In the genomic region with DNA sequence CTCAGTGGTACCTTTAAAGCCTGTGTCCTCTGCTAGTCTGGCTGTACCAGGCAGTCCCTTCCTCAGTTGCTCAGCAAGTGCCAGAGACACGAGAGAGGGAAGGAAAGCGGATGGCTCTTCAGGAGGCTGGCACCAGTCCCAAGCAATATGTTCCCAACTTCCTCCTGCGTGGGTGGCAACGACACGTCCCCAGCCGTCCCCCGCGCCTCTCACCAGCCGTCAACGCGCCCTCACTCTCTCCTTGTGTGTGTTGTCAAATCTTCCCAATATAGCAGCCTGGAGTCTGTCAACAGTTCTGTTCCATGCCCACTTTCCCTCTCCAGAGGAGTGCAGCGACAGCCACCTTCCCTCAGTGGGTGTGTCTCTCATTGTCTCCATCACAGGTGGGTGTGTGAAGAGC, we compare ENCODE assay signal across 10 mouse cellular contexts.
DNase-seq lines count a peak whose midpoint lies in the region; ATAC-seq and TF ChIP-seq lines count a peak whose summit lies in the region.
"Had no signal": no experiment of that assay in that cellular context is flagged by ENCODE, and none has a peak within 500 bp of the region (broad histone marks: within the 10 kb centered on the region; RNA-seq: fewer than 3 reads in every experiment).

No protein-coding gene starts in this region.

- ATAC-seq in erythroid progenitor cell, adult 5-6 weeks (replicated peaks; ENCODE audit: low FRiP score, poor library complexity, severe bottlenecking): no peak
- ATAC-seq: intestine, embryonic 16.5 days had no signal

- no peak overlapping the region for H3K4me3 ChIP-seq in layer of hippocampus, adult 2 months
- H3K4me3 ChIP-seq: limb, embryonic 12.5 days had no signal

- TF ChIP-seq CTCF in brain, embryonic 14.5 days (IDR thresholded peaks at IDR 0.05; ENCODE audit: borderline replicate concordance, extremely low read depth, insufficient read depth, insufficient read length): no peak
- no peak for TF ChIP-seq CTCF in layer of hippocampus, adult 2 months (conservative IDR thresholded peaks at IDR 0.05)

- H3K27ac ChIP-seq in layer of hippocampus, adult 2 months: no peak overlapping the region
- H3K27ac ChIP-seq: limb, embryonic 12.5 days had no signal

- peak; percentile 50 to 63 for DNase-seq in cerebellum, postnatal 25 days
- DNase-seq in cerebellum, adult 11-12 months: no peak
- DNase-seq in brain, embryonic 14.5 days (ENCODE audit: low read depth): peak; percentile 89
- DNase-seq in layer of hippocampus, adult 2 months (ENCODE audit: low spot score in 2 of 2): peak; percentile 73 to 87
- DNase-seq in left cerebral cortex, postnatal 14 days (ENCODE audit: low spot score in 2 of 2): peak; percentile 93 to 94
- no peak for DNase-seq in retina, postnatal 1 day
- no peak for DNase-seq in urinary bladder, postnatal 4 days (ENCODE audit: low spot score in 2 of 2)

- TF ChIP-seq POLR2A in brain, embryonic 14.5 days (IDR thresholded peaks at IDR 0.05; ENCODE audit: borderline replicate concordance, extremely low read depth, insufficient read depth, insufficient read length, poor library complexity, severe bottlenecking): no peak

- intact Hi-C loops in left cerebral cortex, postnatal 14 days (cut with DNase I): no loop called here

Comparison
In these comparisons a context has a peak if more than half of its experiments do, and no peak if none do; other contexts are left out.
1. DNase-seq: peak in cerebellum, postnatal 25 days (2 of 2), brain, embryonic 14.5 days (single experiment), layer of hippocampus, adult 2 months (2 of 2) and left cerebral cortex, postnatal 14 days (2 of 2); none in cerebellum, adult 11-12 months (single experiment), retina, postnatal 1 day (single experiment) and urinary bladder, postnatal 4 days (0 of 2).